Mouse (Mus musculus): ENCODE results near the gene Nalcn.

DNA sequence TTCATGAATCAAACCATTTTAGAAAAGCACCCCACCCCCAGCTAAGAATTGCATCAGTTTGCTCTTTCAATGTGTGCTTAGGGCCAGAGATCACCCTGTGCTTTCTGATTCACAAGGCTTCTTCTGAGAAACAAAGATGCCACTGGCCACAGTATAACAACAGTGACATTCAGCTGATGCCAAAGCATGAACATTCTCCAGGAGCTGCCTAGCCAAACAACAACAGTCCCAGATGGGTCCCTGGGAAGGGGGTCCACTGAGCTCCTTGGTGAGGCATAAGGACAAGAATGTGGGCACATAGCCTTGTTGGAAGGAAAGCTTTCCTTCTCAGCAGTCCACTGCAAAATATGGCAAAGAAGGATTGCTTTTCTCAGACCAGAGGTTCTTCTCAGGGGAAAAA, 330.9 kb downstream of the Nalcn start:
- TF ChIP-seq CTCF (IDR thresholded peaks at IDR 0.05; ENCODE audit: insufficient read depth, low read depth, low read length) (no peak), POLR2A (IDR thresholded peaks at IDR 0.05; ENCODE audit: insufficient read depth, low read depth, low read length) (no peak)
